Mouse (Mus musculus) left cerebral cortex, postnatal 10 days (tissue): ENCODE results near the gene Ndufa8. TPM values are rescaled to one million over a fixed set of nuclear protein-coding genes. Genes with fewer than 3 reads are reported as not detected.

ENCODE experiments used
- DNase-seq, 2 experiments: peaks; one replicate each; pipeline ENCODE4 v3.0.0; 2021 to 2022; ENCODE audit warnings: low spot score in 2 of 2, mixed read lengths in 1 of 2; ENCODE audit errors: extremely low spot score in 1 of 2
- intact Hi-C: fragments of 180-260 bp; cut with DNase I; formaldehyde crosslinking; loops from one replicate; pipeline ENCODE4 v1.15.1; 2025
- total RNA-seq, 2 experiments: library from RNA; stranded (reverse); gene quantifications; 2 replicates each; pipeline ENCODE4 v1.2.3; 2021

Ndufa8 gene
- total RNA-seq, 2 experiments from 2014 or later: 167 to 177 TPM

- intact Hi-C loops: no loop called here
- DNase-seq: no peak
Measured at GRCm38 (mm10) chr2:36056248-36056647, 7.0 kb upstream of the Ndufa8 start.

- intact Hi-C loops: no loop called here
- DNase-seq: peak in 1 of 2 experiments; percentile 22
Measured at GRCm38 (mm10) chr2:36053249-36053648, 4.0 kb upstream of the Ndufa8 start.

DNA sequence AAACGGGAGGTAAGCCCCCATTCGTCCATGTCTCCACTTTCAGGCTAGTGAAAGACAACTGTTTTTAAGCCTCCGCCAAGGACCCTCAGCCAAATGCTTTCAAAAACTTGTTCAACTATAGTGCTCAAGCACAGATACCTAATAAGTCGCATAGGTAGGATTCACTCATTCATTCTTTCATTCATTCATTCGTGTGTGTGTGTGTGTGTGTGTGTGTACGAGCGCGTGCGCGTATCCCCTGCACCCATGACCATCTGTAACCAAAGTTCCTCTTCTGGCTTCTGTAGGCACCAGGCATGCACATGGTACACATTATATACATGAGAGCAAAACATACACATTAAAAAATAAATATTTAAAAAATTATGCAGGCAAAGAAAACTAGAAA lies 355 bp upstream of the Ndufa8 start:
- DNase-seq: no peak
- intact Hi-C loops: no loop called here

- no peak for DNase-seq
- intact Hi-C loops: no loop called here
Measured at GRCm38 (mm10) chr2:36048164-36048563, 1.0 kb downstream of the Ndufa8 start.

- intact Hi-C loops: no loop called here
- no peak for DNase-seq
Measured at GRCm38 (mm10) chr2:36040872-36041271, 8.3 kb downstream of the Ndufa8 start.

- intact Hi-C loops: no loop called here
- no peak for DNase-seq
Measured at GRCm38 (mm10) chr2:36039297-36039985, 9.8 kb downstream of the Ndufa8 start.

- DNase-seq: no peak
- intact Hi-C loops: no loop called here
Measured at GRCm38 (mm10) chr2:36035413-36036081, 13.7 kb downstream of the Ndufa8 start.

DNA sequence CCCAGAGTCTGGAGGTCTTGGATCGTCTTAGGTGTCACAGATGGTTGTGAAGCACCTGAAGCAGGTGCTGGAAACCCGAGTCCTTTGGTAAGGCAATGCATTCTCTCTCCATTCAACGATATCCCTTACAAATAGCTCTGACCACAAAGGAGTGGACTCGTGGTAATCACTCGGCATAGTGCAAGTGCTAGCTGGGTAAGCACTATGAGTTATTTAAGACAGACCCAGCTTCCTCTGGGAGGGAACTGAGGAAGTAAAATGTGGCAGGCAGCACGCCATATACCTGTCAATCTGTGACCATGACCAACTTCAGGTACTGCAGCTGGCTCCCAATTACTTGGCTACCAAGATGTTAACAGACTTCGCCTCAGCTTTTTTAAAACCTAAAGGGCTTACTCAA lies 14.3 kb downstream of the Ndufa8 start:
- intact Hi-C loops: no loop called here

DNA sequence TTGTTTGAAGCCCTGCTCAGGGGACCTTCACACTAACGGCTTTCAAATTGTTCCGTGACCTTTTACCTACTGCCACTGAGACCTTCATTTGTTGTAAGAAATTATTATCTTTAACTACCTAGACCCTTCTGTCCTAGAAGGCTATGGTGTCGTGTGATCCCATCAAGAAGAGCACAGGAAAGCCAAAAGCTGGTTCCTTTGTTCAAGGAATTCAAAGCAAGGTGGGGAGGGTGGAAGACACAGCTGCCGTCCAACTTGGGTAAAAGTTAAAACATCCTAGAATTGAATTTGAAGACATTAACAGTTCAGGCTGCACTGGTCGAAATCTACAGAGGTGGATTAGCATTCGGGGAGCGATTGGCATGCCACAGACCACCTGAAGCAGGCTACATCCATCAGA lies 15.2 kb downstream of the Ndufa8 start:
- DNase-seq: no peak
- intact Hi-C loops: no loop called here

More for the DNA sequence above, 14.3 kb downstream of the Ndufa8 start:
- no peak for DNase-seq

DNA sequence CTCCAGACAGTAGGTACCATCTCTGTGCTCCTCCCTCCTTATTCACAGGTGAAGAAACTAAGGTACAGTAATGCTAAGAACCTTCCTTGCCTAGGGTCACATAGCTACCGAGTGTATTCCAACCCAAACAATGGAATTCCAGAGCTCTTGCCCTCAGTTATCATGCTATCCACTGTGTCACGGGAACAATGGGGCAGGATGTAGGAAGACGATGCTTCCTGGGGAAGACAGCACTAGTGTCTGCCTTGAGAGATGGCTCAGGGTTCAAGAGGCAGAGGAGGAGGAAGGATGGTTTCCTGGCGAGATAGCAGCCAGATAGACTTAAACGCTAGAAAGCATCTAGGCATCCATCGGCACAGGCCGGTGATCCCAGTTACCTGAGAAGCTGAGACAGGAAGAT lies 16.3 kb downstream of the Ndufa8 start:
- intact Hi-C loops: no loop called here
- DNase-seq: no peak

DNA sequence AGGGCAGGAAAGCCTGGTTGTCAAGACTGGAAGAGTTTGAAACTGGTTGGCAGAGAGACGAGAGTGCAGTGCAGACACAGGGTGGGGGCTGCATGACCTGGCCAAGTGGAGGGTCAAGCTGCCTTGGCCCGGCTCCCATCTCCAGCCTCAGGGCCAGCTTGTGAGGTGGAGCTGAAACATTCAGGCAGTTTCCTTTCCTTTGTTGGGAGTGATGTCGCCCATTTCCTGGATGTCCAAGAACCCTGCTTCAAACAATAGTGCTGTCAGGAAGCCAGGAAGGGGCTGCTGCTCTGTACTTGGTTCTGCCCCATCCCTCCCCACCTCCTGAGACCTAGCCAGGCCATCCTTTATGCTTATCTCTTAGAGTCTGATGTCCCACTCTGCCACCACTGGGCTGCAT lies 25.9 kb downstream of the Ndufa8 start:
- intact Hi-C loops: no loop called here
- peak in 1 of 2 experiments; percentile 69 for DNase-seq

DNA sequence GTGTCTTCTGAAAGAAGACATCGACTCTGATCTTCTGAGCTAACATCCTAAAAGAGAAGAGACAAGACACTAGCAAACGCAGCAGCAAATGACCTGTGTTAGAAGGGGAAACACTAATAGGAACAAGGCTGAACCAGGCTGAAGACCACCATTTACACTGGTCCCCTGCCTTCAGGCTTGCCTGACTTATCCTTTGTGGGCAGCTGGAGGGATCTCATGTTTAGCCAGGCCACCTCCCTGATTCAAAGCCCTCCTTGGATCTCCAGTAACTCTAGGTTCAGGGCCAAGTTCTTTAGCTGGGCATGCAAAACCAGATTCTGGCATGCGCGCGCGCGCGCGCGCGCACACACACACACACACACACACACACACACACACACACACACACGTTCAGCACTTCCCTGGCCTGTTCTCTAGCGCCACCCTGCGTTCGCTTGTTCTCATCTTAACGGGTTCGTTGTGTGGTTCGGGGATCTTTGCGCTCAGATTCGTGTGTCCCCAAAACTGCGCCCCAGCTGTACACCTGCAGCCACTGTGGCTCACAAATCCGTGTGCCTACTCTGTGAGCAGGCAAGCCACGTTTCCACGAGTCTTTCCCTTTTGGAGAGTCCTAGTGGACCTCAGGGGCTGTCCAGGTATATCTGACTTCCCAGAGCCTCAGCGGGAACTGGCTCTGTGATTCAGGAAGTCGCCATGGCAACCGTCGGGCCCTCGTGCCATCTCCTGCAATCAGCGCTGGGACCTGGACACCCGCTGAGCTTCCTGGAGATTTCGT lies 27.6 kb downstream of the Ndufa8 start:
- DNase-seq: peak; percentile 72 to 94
- intact Hi-C loops: no loop called here

- DNase-seq: peak in 1 of 2 experiments; percentile 45
- intact Hi-C loops: loop anchor here (5.0 kb wide), 1 partner anchor 264 kb away; no protein-coding TSS in a partner anchor
Measured at GRCm38 (mm10) chr2:36013010-36013409, 36.2 kb downstream of the Ndufa8 start.

GRCm38 (mm10) chr2:36011331-36011825 lies 37.8 kb downstream of the Ndufa8 start:
- intact Hi-C loops: loop anchor here (5.0 kb wide), 1 partner anchor 266 kb away; no protein-coding TSS in a partner anchor
- peak; percentile 31 to 61 for DNase-seq

GRCm38 (mm10) chr2:36010579-36010978 lies 38.6 kb downstream of the Ndufa8 start:
- intact Hi-C loops: loop anchor here (5.0 kb wide), 1 partner anchor 267 kb away; no protein-coding TSS in a partner anchor
- no peak for DNase-seq

DNA sequence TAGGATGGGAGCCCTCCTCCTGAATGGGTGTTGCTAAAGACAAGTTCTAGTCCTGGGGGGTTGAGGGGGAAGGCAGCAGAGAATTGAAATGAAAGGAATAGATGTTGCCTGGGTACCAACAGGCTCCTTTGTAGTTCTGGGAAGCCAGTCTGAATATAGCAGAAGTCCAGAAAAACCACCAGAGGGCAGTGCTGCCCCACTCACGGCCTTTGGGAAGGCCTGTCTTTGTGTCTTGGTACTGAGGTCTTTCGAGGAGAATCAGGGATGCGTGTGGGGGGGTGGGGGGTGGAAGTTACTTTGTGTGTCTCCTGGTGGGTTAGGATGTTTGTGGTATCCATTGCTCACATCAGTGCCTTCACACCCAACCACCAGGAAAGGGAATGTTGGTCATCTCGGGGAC lies 39.8 kb downstream of the Ndufa8 start:
- DNase-seq: peak; percentile 45 to 80
- intact Hi-C loops: loop anchor here (1.0 to 10.0 kb wide), 3 partner anchors 205 to 1325 kb away; no protein-coding TSS in a partner anchor

- intact Hi-C loops: loop anchor here (10.0 kb wide), 2 partner anchors 463 to 1327 kb away; no protein-coding TSS in a partner anchor
- peak; percentile 48 to 49 for DNase-seq
Measured at GRCm38 (mm10) chr2:36008071-36008470, 41.1 kb downstream of the Ndufa8 start.

- intact Hi-C loops: loop anchor here (10.0 kb wide), 2 partner anchors 457 to 1333 kb away; no protein-coding TSS in a partner anchor
- DNase-seq: no peak
Measured at GRCm38 (mm10) chr2:36002188-36002587, 47.0 kb downstream of the Ndufa8 start.

GRCm38 (mm10) chr2:36000390-36000789 lies 48.8 kb downstream of the Ndufa8 start:
- intact Hi-C loops: loop anchor here (10.0 kb wide), 2 partner anchors 456 to 1334 kb away; no protein-coding TSS in a partner anchor
- no peak for DNase-seq
